Mouse (Mus musculus) cortical plate, adult 2 months (tissue): ENCODE results near the gene Pde3b.

Source experiments
- CTCF ChIP-seq: fragments of 200-500 bp; IDR thresholded peaks from 2 replicates; pipeline ENCODE4 v1.5.1; 2011; ENCODE audit warnings: mild to moderate bottlenecking, control low read depth, low read length; ENCODE audit not compliant: insufficient read depth; ENCODE audit errors: extremely low read depth
- POLR2A ChIP-seq: fragments of 200-500 bp; IDR thresholded peaks from 2 replicates; pipeline ENCODE4 v1.6.1; 2011; ENCODE audit warnings: mild to moderate bottlenecking, low read length, control low read depth; ENCODE audit not compliant: insufficient read depth; ENCODE audit errors: extremely low read depth

DNA sequence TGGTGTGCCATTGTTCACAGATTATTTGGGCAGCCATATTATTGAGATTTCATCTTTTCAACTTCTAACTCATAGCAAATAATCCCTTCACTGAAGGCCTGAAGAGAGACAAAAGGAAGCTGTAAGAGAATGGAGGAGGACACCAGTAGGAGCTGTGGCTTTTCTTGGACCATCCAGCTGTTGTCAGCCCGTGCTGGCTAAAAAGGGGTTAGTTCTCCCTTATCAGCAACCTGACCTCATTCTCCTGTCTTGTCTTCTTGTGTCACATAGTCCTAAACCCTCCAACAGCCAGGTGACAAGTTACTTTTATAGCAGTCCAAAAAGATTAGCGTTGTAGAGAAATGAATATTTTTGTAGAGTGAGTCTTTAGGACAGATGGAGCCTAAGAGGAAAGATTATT, 57.4 kb downstream of the Pde3b start:
- no peak for TF ChIP-seq POLR2A
- TF ChIP-seq CTCF, result no peak
